Mouse (Mus musculus) megakaryocyte, adult 5-6 weeks (primary cell): ENCODE measurements around the gene Atg9a. TPM values are rescaled to one million over a fixed set of nuclear protein-coding genes. Genes with fewer than 3 reads are reported as not detected.

Experiments used
- ATAC-seq: 2 replicates; pipeline ENCODE4 v1.8.0; 2016; ENCODE audit warnings: mild to moderate bottlenecking, inconsistent platforms; ENCODE audit not compliant: poor library complexity, severe bottlenecking
- total RNA-seq, 2 experiments: library from RNA; stranded (forward) in 1 of 2; stranded (reverse) in 1 of 2; fragments of 153-499, 151-499 nt in 1 of 2; fragments of 221-1000, 200-1000 nt in 1 of 2; gene quantifications; 2 replicates each; pipeline versions ENCODE4 v1.2.3 to v1.2.4; 2015 to 2017

The Atg9a gene
- total RNA-seq, 2 experiments from 2014 or later: 21.3 to 26.7 TPM

DNA sequence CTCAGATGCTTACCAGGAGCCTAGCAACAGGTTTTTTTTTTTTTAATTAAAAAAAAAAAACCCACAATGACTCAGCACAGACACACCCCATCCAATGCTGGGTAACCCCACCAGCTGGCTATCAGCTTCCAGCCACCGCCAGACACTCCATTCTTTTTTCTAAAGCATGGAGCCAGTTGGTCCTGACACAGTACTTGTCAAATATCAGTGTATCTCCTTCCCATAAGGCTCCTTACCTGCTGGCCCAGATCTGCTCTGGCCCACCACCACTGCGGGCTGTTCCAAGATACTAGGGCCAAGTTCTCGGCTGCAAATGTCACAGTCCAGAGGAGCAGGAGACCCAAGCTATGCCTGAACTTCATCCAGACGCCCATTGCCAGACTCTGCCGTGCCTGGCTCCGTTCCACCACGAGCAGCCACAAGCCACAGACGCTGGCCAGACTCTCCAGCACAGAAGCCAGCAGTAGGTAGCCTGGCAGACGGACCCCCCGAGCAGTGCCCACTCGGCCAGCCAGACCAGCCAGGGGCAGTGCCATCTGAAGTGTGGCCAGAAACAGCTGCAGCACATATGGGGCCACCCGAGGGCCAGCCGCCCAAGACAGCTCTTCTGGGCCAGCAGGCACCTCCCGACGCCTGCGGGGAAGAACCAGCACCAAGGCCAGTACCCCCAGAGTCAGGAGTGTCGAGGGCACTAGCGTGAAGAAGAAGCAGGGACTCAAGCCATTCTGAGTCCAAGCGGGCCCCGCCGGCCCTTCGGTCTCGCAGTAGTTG is 12.5 kb downstream of the Atg9a start:
- ATAC-seq: peak; percentile 59

DNA sequence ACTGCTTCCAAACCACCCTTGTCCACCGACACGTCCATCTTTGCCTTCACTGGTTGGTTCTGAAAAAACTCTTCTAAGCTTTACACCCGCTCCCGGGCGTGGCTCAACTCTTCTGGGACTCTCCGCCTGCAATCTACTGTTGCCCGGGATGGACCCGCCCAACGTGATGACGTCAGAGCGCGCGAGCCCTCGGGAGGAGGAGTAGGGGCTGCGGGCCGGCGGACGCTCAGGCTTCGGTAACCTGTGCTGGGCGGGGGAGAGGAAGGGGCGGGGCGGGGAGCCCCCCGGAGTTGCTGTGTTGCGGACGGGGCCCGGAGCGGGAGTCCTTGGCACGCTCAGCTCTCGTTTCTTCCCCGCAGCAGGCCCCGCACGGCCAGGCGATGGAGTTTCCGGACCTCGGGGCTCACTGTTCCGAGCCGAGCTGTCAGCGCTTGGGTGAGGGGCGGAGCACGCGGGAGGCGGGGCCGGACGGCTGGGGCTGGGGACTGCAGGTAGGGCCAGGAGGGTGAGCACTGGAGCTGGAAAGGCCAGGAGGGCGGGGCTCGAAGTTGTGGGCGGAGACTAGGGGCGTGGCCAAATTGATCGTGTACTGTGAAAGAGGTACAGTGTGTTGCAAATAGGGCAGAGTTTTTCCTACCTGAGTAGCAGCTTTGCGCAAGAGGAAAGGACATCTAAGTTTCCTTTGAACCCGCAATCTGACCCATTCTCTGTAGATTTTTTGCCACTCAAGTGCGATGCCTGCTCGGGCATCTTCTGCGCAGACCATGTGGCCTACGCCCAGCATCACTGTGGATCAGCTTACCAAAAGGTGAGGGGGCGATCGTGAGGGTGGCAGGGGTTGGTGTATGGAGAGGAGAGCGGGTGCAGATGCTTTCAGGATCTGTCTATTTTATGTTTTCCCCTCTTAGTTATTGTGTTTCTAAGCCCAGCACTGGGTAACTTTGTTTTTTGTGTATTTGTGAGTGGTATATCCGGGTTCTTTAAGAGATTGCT is 23.2 kb downstream of the Atg9a start, which contains the start of gene Zfand2b:
Zfand2b (plus strand) TSS at position 175 of the 993 bp plus-strand sequence.
- ATAC-seq: peak; percentile 92

DNA sequence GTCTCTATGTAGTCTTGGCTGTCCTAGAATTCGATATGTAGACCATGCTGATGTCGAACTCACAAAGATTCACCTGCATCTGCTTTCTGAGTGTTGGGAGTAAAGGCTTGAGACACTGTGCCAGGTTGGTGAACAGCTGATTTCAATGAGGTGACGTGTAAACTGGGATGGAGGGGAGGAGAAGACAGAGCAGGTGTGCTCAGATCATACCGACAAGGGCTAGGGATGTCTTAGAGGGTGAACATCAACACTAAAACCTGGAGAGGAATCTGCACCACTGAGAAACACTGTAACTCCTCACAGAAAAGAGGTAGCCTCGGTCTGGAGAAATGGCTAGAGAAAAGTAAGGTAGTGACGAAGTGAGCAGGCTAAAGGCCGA is 23.9 kb downstream of the Atg9a start:
- ATAC-seq: no peak

DNA sequence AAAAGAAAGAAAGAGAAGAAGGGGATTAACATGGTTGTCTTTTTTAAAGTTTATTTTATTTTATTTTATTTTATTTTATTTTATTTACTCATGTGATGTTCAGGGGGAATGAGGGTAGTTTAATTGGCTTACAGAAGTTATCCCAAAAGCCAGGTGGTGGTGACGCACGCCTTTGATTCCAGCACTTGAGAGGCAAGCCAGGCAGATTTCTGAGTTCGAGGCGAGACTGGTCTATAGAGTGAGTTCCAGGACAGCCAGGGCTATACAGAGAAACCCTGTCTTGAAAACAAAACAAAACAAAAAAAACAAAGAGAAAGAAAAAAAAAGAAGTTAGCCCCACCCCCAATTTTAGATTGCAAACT is 31.8 kb downstream of the Atg9a start:
- ATAC-seq: no peak

DNA sequence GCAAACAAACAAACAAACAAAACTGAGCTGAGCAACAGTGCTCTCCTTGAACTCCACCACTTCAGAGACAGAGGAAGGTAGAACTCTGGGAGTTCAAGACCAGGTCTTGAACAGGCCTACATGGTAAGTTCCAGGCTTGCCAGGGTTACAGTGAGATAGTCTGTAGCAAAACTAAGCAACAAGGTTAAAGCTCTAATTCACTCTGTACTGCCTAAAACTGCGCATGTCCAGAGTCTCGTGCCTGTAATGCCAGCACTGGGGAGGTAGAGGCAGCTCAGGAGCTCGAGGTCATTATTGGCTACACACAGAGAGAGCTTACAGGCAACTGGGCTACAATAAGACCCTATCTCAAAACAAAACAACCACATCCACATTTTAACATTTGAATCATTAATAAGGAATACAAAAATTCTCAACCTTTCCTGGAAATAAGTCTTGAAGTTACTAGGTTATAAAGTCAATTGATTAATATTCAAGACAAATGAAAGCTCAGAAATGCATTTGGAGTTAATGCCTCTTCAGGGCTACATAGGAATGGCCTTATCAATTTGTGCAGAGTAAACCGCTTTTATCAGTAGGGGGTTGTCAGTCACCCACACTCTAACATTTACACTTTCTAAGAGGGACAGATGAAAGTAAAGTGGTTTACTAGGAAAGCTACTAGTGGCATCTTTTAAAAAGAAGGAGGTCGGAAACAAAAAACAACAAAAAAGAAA is 32.3 kb downstream of the Atg9a start:
- no peak for ATAC-seq

DNA sequence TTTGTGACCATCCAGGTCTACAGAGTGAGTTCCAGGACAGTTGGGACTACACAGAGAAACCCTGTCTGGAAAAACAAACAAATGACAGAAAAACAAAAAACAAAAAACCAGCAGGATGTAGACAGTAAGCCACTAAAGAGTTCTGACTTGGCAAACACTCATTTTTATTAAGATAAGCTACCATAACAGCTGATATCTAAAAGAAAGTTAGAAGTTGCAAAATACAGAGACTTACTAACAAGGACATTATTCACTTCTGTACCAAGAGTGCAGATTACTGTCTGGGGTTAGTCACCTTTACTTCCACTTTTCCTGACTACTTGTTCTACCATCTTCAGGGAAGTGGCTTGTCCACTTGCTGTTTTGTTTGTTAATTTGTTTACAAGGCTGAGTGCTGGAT is 33.0 kb downstream of the Atg9a start:
- no peak for ATAC-seq

DNA sequence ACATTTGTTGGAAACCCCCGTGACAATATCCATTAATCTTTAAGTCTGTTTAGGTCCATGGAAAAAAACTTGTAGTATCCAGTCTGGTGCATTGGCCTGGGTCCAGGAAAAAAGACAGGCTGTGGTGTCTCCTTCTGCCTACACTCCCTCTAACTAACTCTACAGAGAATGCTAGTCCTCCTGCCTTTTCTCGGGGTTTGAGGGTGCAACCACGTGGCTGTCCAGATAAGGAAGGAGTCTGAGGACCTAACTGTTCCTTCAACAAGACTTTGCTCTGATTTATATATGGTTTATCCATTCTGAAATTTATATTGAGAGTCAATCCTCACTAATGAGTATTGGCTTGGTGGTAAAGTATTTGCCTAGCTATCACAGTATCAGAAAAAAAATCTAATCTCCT is 36.2 kb downstream of the Atg9a start:
- ATAC-seq: no peak

DNA sequence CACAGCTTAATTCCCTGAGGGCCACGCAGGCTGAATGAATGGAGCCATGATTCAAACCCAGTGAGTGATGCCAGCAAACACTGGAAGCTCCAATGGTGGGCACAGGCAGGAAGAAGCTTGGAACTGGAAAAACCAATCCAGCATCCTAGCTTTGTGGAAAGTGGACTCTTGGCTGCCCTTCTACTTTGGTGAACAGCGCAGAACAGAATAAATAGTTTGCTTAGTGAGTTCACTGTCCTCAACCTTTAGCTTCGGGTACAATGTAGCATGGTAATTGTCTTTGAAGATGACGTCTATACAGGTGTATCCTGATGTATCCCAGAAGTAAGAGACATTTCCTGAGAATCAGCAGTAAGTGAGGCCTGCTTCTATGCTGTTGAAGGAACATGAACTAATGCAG is 43.3 kb downstream of the Atg9a start:
- ATAC-seq: no peak

DNA sequence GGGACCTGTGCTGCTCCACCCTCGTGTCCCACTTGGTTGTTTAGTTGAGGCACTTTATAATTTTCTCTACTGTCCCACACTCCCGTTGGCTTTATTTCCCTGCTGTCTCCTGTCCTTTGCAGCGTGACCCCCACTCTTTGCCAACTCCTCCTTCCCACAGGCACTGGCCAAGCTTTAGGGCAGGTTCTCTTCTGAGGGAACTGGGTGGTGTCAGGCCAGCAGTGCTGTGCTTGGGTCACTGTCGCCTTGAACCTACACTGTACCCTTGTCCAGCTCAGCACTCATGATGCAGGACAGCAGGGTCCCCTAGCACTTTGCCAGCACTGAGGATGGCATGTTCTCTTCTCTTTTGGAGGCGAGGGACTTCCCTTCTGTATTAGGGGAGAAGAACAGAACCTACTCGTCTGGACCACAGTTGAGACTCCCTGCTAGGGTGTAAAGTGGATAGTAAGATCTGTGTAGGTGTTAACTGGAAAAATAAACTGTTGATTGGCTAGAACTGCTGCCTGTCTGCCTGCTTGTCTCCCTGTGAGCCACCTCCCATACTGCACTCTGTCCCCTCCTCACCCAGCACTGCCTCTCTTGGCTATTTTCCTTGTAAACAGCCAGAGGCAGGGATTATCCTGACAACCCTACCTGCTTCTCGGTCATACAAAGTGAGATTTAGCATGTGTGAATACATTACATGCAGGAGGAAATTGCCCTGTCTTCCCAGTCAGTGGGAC is 44.4 kb downstream of the Atg9a start:
- ATAC-seq: no peak

DNA sequence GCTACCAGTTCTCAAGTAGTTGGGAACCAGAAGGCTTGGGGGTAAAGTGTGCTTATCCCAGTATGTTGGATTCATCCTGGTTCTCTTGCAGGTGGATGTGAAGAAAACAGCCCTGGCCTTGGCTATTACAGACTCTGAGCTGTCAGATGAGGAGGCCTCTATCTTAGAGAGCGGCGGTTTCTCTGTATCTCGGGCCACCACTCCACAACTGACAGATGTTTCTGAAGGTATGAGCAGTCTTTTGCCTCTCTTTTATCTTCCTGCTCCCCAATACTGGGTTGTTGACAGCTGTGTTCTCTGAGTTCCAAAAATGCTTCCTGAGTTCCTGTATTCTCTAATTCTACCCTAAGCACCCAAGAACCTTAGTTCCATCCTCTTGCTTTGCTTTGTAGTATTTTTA is 46.4 kb downstream of the Atg9a start:
- no peak for ATAC-seq

DNA sequence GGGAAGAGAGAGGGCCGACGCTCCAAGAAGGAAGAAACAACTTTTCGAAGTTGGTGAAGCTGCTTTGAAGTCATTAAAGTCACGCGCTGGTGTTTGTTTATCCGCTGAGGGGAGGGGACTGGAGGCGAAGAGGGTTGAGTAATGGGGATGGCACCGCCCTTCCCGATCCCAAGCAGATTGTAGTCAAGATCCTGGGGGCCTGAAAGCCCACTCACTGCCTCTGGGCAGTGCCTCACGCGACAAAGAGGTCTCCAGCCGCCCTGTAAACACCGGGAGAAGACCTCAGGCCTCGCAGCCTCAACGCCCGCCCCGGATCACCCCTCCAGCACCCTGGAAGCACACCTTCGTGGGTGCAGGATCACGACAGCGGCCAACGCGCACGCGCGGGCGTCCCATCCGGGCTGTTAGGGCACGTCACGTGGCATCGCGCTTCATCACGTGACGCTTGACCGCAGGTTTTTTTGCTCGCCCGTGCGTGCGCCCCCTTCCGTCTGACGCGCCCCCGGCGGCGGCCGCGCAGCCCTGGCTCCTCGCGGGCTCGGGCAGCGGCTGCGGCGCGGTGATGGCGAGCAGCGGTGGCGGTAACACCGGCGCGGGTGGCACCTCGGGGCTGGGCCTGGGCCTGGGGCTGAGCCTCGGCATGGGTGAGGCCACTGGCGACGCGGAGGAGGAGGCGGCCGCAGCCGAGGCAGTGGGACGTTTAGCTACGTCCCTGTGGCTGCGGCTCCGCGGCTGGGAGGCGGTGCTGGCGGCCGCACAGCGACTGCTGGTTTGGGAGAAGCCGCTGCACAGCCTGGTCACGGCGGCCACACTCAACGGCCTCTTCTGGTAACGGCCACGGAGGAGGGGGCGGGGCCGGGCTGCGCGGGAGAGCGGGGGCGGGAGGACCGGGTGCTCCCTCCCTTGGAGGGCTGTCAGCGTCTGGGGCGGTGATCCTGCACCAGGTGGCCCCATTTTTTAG is 49.4 kb downstream of the Atg9a start, which contains the start of the genes Cnppd1 and Retreg2:
Cnppd1 (minus strand) TSS at position 411 of the 961 bp plus-strand sequence.
Retreg2 (plus strand) TSS at position 478 of the 961 bp plus-strand sequence.
- peak; percentile 58 for ATAC-seq

DNA sequence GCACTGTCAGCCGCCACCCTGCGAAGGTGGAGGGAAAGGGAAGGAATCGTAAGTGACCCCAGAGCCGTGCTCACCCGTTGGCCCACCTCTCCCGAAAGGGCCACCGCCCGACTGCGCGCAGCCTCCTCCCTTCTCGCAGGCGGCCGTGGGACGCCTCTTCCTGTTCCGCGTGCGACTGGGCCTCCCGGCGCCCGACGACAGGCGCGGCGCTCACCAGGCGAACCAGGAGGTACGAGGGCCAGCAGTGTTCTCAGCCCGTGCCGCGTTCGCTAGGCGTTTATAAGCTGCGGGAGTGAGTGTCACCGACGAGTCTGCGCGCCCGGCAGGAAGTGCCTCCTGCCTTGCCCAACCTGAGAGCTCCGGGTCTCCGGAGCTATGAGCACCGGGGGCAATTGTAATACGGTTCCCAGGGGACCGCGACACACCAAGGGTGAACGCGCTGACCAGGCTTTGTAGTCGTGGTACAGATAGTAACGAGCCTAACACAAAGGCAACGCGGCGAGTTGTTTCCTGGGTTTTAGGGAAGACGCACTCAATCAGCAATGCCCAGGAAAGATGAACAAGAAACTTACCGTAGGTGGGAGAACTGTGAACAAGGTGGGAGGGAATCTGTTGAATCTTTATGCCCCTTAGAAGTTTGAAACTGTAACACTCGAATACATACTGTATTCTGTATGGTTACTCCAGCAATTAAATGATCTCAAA is 50.4 kb downstream of the Atg9a start:
- ATAC-seq: peak; percentile 71

DNA sequence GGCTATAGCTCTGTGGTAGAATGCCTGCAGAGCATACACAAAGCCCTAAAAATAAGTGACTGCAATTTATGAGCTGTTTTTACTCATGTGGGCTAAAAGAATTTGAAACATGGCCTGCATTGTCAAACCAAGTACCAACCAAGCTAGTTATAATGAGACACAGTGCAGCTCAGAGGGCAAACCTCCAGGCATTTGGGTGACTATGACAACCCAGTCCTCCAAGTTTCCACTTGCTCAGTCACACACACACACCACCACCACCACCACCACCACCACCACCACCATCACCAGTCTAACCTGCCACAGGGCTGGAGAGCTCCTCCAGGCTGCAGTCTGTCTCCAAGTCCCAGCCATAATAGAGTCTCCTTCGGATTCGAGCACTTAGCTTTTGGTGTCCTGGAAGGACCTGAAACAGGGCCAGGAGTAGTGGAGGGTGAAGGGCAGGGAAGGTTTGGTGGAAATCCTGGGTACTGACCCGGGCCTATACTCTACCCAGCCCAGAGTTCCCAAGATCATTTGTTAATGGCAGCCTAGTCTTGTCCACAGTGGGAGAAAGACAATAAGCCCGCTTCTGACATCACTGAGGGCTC is 51.3 kb downstream of the Atg9a start:
- no peak for ATAC-seq

DNA sequence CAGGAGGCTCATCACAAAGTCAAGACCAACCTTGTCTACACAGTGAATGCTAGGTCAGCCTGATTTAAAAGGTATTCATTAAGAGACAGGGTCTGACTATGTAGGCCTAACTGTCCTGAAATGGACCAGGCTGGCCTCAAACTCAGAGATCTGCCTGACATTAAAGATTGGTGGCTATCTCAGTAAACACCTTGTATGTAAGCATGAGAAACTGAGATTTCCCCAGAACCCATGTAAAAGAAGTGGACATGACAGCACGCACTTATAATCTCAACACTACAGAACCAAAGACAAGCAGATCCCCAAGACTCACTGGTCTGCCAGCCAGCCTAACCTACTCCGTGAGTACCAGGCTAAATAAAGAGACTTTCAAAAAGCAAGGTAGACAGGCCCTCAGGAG is 53.5 kb downstream of the Atg9a start:
- no peak for ATAC-seq

DNA sequence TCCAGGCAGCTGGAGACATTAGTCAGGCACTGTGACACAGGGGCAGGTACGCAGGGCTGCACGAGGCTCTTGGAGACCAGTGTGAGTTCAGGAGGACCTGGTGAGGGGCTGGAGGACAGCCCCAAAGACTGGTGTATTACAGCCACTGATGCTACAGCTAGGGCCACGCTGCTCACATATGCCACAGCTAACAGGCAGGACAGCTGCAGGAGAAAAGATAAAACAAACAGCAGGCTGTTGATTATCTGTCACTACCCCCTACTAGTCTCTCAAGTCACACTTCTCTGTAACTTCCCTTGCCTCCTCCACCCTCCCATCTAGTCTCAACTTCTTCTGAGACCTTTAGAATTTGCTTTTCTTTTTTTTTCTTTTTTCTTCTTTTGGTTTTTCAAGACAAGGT is 55.3 kb downstream of the Atg9a start:
- ATAC-seq: no peak

DNA sequence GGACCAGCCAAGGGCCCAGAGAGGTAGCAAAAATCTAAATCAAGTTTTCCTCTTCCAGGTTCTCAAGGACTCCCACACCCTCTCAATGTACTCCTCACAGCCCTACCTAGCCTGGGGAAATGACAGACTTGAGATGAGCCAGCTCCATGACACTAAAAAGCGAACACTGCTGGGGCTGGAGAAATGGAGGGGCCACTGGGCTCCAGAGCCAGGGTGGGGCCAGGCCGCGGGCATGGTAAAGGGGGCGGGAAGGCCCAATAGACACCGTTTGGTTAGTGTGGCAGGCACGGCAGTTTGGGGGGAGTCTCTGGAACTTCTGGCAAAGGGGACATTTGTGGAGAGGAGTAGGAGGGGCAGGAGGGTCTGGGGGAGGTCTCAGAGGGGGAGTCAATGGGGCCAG is 55.7 kb downstream of the Atg9a start:
- ATAC-seq: no peak

DNA sequence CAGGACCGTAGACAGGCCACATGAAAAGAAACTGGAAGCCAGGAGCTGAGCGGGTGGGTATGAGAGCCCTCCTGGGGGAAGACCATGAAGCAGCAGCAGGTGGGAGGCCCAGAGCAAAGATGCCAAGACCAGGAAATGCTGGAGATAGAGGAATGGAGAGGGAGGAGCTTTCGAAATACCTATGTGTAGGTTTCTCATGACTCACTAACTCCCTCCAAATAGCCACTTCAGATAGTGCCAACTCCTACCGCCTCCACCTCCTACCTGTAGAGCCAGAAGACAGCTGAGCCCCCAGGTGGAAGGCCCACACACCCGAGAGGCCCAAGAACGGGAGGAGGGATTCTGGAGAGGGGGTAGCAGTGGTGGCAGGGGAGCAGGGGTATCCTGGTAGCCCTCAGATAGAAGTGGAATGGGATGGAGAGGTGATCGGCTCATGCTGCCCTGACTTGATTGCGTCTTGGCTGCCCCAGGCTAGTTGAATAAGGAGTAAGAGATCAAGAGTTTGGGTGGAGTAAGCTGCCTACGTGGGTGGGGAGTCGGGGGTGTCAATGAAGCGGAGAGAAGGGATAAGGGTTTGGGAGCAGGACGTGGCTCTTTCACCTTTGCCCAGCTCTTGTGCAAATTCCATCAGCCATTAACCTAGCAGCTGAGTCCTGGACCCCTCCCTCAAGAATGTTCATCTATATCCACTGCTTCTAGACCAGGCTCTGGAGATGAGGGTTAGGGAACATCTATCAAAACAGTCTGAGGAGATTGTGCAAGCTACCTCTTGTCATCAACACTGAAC is 58.4 kb downstream of the Atg9a start, which contains the start of gene Slc23a3:
Slc23a3 (minus strand) TSS at position 470 of the 787 bp plus-strand sequence.
- no peak for ATAC-seq
